Mouse (Mus musculus) neutrophil, adult 5-6 weeks (primary cell): Measurements from ENCODE around the gene Hk1. TPM values are rescaled to one million over a fixed set of nuclear protein-coding genes. Genes with fewer than 3 reads are reported as not detected.

Source experiments
- ATAC-seq: fragments of 151-379, 151-347 bp; 2 replicates; pipeline ENCODE4 v1.8.0; 2017; ENCODE audit warnings: mild to moderate bottlenecking, moderate TSS enrichment; ENCODE audit not compliant: insufficient number of reproducible peaks, poor library complexity, low FRiP score, severe bottlenecking; ENCODE audit errors: extremely low read depth
- total RNA-seq: library from RNA; stranded (forward); fragments of 200-1000 nt; gene quantifications from 2 replicates; pipeline ENCODE4 v1.2.3, GENCODE M21; 2017

The Hk1 gene
- total RNA-seq, 1 experiment from 2014 or later = 43.8 TPM

- ATAC-seq = no peak
These were observed 83.4 kb downstream of the Hk1 start for GRCm38 (mm10) chr10:62296086-62296872.

- no peak for ATAC-seq
These were observed 85.6 kb downstream of the Hk1 start for GRCm38 (mm10) chr10:62294112-62294511.

- ATAC-seq = no peak
These were observed 92.1 kb downstream of the Hk1 start for GRCm38 (mm10) chr10:62287460-62288124.

GRCm38 (mm10) chr10:62283206-62283792, 96.4 kb downstream of the Hk1 start:
- no peak for ATAC-seq

- no peak for ATAC-seq
These were observed 96.9 kb downstream of the Hk1 start for GRCm38 (mm10) chr10:62282782-62283181.

- no peak for ATAC-seq
These were observed 100.0 kb downstream of the Hk1 start for GRCm38 (mm10) chr10:62279671-62280070.

- ATAC-seq = no peak
These were observed 100.6 kb downstream of the Hk1 start for GRCm38 (mm10) chr10:62279066-62279465.

- ATAC-seq = no peak
These were observed 102.0 kb downstream of the Hk1 start for GRCm38 (mm10) chr10:62277499-62278293.

GRCm38 (mm10) chr10:62275235-62275634, 104.5 kb downstream of the Hk1 start:
- ATAC-seq = peak; percentile 34; the same call in 1 of the 2 replicates

- no peak for ATAC-seq
These were observed 110.4 kb downstream of the Hk1 start for GRCm38 (mm10) chr10:62269278-62269677.

- ATAC-seq = no peak
These were observed 115.4 kb downstream of the Hk1 start for GRCm38 (mm10) chr10:62264299-62264698.

- ATAC-seq = peak; percentile 54
These were observed 118.4 kb downstream of the Hk1 start for GRCm38 (mm10) chr10:62261115-62261886.

- ATAC-seq = peak; percentile 37; the same call in 1 of the 2 replicates
These were observed 121.4 kb downstream of the Hk1 start for GRCm38 (mm10) chr10:62258298-62258697.

GRCm38 (mm10) chr10:62252496-62253235, 127.0 kb downstream of the Hk1 start:
- ATAC-seq = no peak

GRCm38 (mm10) chr10:62252000-62252488, 127.7 kb downstream of the Hk1 start, which contains the start of gene Tacr2:
Tacr2 (plus strand) TSS chr10:62252438.
- no peak for ATAC-seq

GRCm38 (mm10) chr10:62247815-62248214, 131.9 kb downstream of the Hk1 start:
- ATAC-seq = no peak

- ATAC-seq = no peak
These were observed 132.6 kb downstream of the Hk1 start for GRCm38 (mm10) chr10:62247156-62247555.

GRCm38 (mm10) chr10:62244067-62244466, 135.6 kb downstream of the Hk1 start:
- ATAC-seq = no peak
